Mouse (Mus musculus): ENCODE data around the gene Ldlrad1. TPM values are rescaled to one million over a fixed set of nuclear protein-coding genes. Genes with fewer than 3 reads are reported as not detected.

Ldlrad1 gene
- polyA plus RNA-seq, 1 experiment from 2014 or later = not detected

- H3K9me3 ChIP-seq (ENCODE audit: control insufficient read depth, low read length) = no peaks in the 10 kb centered on the region
- no peak overlapping the region for H3K9ac ChIP-seq (ENCODE audit: low read length)
- 13% methylated on average over 3 of the region's 3 CpGs for WGBS
- no peaks in the 10 kb centered on the region for H3K27me3 ChIP-seq (ENCODE audit: control insufficient read depth, insufficient read depth, low read length)
- H3K27ac ChIP-seq (replicated peaks in 1 of 2; ENCODE audit: control insufficient read depth in 1 of 2, insufficient read depth in 1 of 2, low read depth in 2 of 2, low read length in 2 of 2) = no peak overlapping the region
- H3K36me3 ChIP-seq (ENCODE audit: control insufficient read depth, insufficient read depth, low read length) = peaks cover 47% of the 10 kb centered on the region
- no peaks in the 10 kb centered on the region for H3K4me1 ChIP-seq (ENCODE audit: control insufficient read depth in 2 of 2, insufficient read depth in 2 of 2, low read length in 2 of 2)
- no peak overlapping the region for H3K4me2 ChIP-seq (ENCODE audit: low read length)
- no peak for ATAC-seq (ENCODE audit: insufficient number of reproducible peaks, insufficient read depth, low FRiP score, low read depth)
- no peak overlapping the region for H3K4me3 ChIP-seq (ENCODE audit: control insufficient read depth in 1 of 2, insufficient read depth in 1 of 2, low read depth in 1 of 2, low read length in 2 of 2)
Measured at GRCm38 (mm10) chr4:107232219-107232618, 23.2 kb downstream of the Ldlrad1 start.

- Histone ChIP-seq H3K36me3 (ENCODE audit: control insufficient read depth, insufficient read depth, low read length) (peaks cover 93% of the 10 kb centered on the region), H3K9ac (ENCODE audit: low read length) (no peak overlapping the region), H3K4me3 (ENCODE audit: control insufficient read depth in 1 of 2, insufficient read depth in 1 of 2, low read depth in 1 of 2, low read length in 2 of 2) (no peak overlapping the region), H3K4me1 (ENCODE audit: control insufficient read depth in 2 of 2, insufficient read depth in 2 of 2, low read length in 2 of 2) (no peaks in the 10 kb centered on the region), H3K27me3 (ENCODE audit: control insufficient read depth, insufficient read depth, low read length) (no peaks in the 10 kb centered on the region), H3K4me2 (ENCODE audit: low read length) (no peak overlapping the region), H3K27ac (replicated peaks in 1 of 2; ENCODE audit: control insufficient read depth in 1 of 2, insufficient read depth in 1 of 2, low read depth in 2 of 2, low read length in 2 of 2) (no peak overlapping the region), H3K9me3 (ENCODE audit: control insufficient read depth, low read length) (no peaks in the 10 kb centered on the region)
- ATAC-seq (ENCODE audit: insufficient number of reproducible peaks, insufficient read depth, low FRiP score, low read depth) = no peak
- 81% methylated on average over 2 of the region's 2 CpGs for WGBS
Measured at GRCm38 (mm10) chr4:107238253-107238652, 29.3 kb downstream of the Ldlrad1 start.

GRCm38 (mm10) chr4:107240196-107240595 lies 31.2 kb downstream of the Ldlrad1 start:
- Histone ChIP-seq H3K4me3 (ENCODE audit: control insufficient read depth in 1 of 2, insufficient read depth in 1 of 2, low read depth in 1 of 2, low read length in 2 of 2) (no peak overlapping the region), H3K4me1 (ENCODE audit: control insufficient read depth in 2 of 2, insufficient read depth in 2 of 2, low read length in 2 of 2) (peaks cover 2 to 18% of the 10 kb centered on the region in 2 experiments; a peak in 3 of 4 replicates), H3K27me3 (ENCODE audit: control insufficient read depth, insufficient read depth, low read length) (no peaks in the 10 kb centered on the region), H3K9ac (ENCODE audit: low read length) (no peak overlapping the region), H3K4me2 (ENCODE audit: low read length) (no peak overlapping the region), H3K9me3 (ENCODE audit: control insufficient read depth, low read length) (no peaks in the 10 kb centered on the region), H3K36me3 (ENCODE audit: control insufficient read depth, insufficient read depth, low read length) (peaks cover 74% of the 10 kb centered on the region), H3K27ac (replicated peaks in 1 of 2; ENCODE audit: control insufficient read depth in 1 of 2, insufficient read depth in 1 of 2, low read depth in 2 of 2, low read length in 2 of 2) (no peak overlapping the region)
- no peak for ATAC-seq (ENCODE audit: insufficient number of reproducible peaks, insufficient read depth, low FRiP score, low read depth)
- 96% methylated on average over 6 of the region's 6 CpGs for WGBS

- Histone ChIP-seq H3K9ac (ENCODE audit: low read length) (no peak overlapping the region), H3K27ac (replicated peaks in 1 of 2; ENCODE audit: control insufficient read depth in 1 of 2, insufficient read depth in 1 of 2, low read depth in 2 of 2, low read length in 2 of 2) (peak overlapping the region in 1 of 2 experiments; percentile 34; a peak in 1 of 4 replicates), H3K4me3 (ENCODE audit: control insufficient read depth in 1 of 2, insufficient read depth in 1 of 2, low read depth in 1 of 2, low read length in 2 of 2) (no peak overlapping the region), H3K4me2 (ENCODE audit: low read length) (peak overlapping the region; percentile 9; the same call in 1 of the 2 replicates), H3K9me3 (ENCODE audit: control insufficient read depth, low read length) (no peaks in the 10 kb centered on the region), H3K36me3 (ENCODE audit: control insufficient read depth, insufficient read depth, low read length) (peaks cover 44% of the 10 kb centered on the region), H3K4me1 (ENCODE audit: control insufficient read depth in 2 of 2, insufficient read depth in 2 of 2, low read length in 2 of 2) (peaks cover 6 to 42% of the 10 kb centered on the region in 2 experiments), H3K27me3 (ENCODE audit: control insufficient read depth, insufficient read depth, low read length) (no peaks in the 10 kb centered on the region)
- whole genome bisulfite sequencing = 50% methylated on average over 6 of the region's 6 CpGs
- no peak for ATAC-seq (ENCODE audit: insufficient number of reproducible peaks, insufficient read depth, low FRiP score, low read depth)
Measured at GRCm38 (mm10) chr4:107243365-107244333, 34.7 kb downstream of the Ldlrad1 start.

GRCm38 (mm10) chr4:107245368-107245767 lies 36.4 kb downstream of the Ldlrad1 start:
- H3K4me1 ChIP-seq (ENCODE audit: control insufficient read depth in 2 of 2, insufficient read depth in 2 of 2, low read length in 2 of 2) = peaks cover 9 to 55% of the 10 kb centered on the region in 2 experiments
- 64% methylated on average over 2 of the region's 2 CpGs for WGBS
- no peaks in the 10 kb centered on the region for H3K27me3 ChIP-seq (ENCODE audit: control insufficient read depth, insufficient read depth, low read length)
- H3K9me3 ChIP-seq (ENCODE audit: control insufficient read depth, low read length) = no peaks in the 10 kb centered on the region
- no peak overlapping the region for H3K4me2 ChIP-seq (ENCODE audit: low read length)
- no peak overlapping the region for H3K9ac ChIP-seq (ENCODE audit: low read length)
- peak overlapping the region in 1 of 2 experiments; percentile 72; a peak in 3 of 4 replicates for H3K27ac ChIP-seq (replicated peaks in 1 of 2; ENCODE audit: control insufficient read depth in 1 of 2, insufficient read depth in 1 of 2, low read depth in 2 of 2, low read length in 2 of 2)
- no peak for ATAC-seq (ENCODE audit: insufficient number of reproducible peaks, insufficient read depth, low FRiP score, low read depth)
- no peak overlapping the region for H3K4me3 ChIP-seq (ENCODE audit: control insufficient read depth in 1 of 2, insufficient read depth in 1 of 2, low read depth in 1 of 2, low read length in 2 of 2)
- peaks cover 27% of the 10 kb centered on the region for H3K36me3 ChIP-seq (ENCODE audit: control insufficient read depth, insufficient read depth, low read length)

- WGBS = 19% methylated on average over 1 of the region's 1 CpGs
- ATAC-seq (ENCODE audit: insufficient number of reproducible peaks, insufficient read depth, low FRiP score, low read depth) = no peak
- no peak overlapping the region for H3K4me2 ChIP-seq (ENCODE audit: low read length)
- no peak overlapping the region for H3K9ac ChIP-seq (ENCODE audit: low read length)
- H3K9me3 ChIP-seq (ENCODE audit: control insufficient read depth, low read length) = no peaks in the 10 kb centered on the region
- no peaks in the 10 kb centered on the region for H3K27me3 ChIP-seq (ENCODE audit: control insufficient read depth, insufficient read depth, low read length)
- H3K4me3 ChIP-seq (ENCODE audit: control insufficient read depth in 1 of 2, insufficient read depth in 1 of 2, low read depth in 1 of 2, low read length in 2 of 2) = no peak overlapping the region
- peaks cover 20% of the 10 kb centered on the region for H3K36me3 ChIP-seq (ENCODE audit: control insufficient read depth, insufficient read depth, low read length)
- H3K4me1 ChIP-seq (ENCODE audit: control insufficient read depth in 2 of 2, insufficient read depth in 2 of 2, low read length in 2 of 2) = peaks cover 9 to 57% of the 10 kb centered on the region in 2 experiments
- peak overlapping the region in 1 of 2 experiments; percentile 72; a peak in 2 of 4 replicates for H3K27ac ChIP-seq (replicated peaks in 1 of 2; ENCODE audit: control insufficient read depth in 1 of 2, insufficient read depth in 1 of 2, low read depth in 2 of 2, low read length in 2 of 2)
Measured at GRCm38 (mm10) chr4:107246040-107246439, 37.1 kb downstream of the Ldlrad1 start.

- no peak overlapping the region for H3K4me2 ChIP-seq (ENCODE audit: low read length)
- H3K9me3 ChIP-seq (ENCODE audit: control insufficient read depth, low read length) = no peaks in the 10 kb centered on the region
- no peak overlapping the region for H3K4me3 ChIP-seq (ENCODE audit: control insufficient read depth in 1 of 2, insufficient read depth in 1 of 2, low read depth in 1 of 2, low read length in 2 of 2)
- 0 out of 4 replicates have a peak overlapping the region, but pooled peaks of 1 of the 2 experiments have one; percentile 24 for H3K27ac ChIP-seq (replicated peaks in 1 of 2; ENCODE audit: control insufficient read depth in 1 of 2, insufficient read depth in 1 of 2, low read depth in 2 of 2, low read length in 2 of 2)
- H3K9ac ChIP-seq (ENCODE audit: low read length) = peak overlapping the region; percentile 25; the same call in 1 of the 2 replicates
- H3K4me1 ChIP-seq (ENCODE audit: control insufficient read depth in 2 of 2, insufficient read depth in 2 of 2, low read length in 2 of 2) = peaks cover 9 to 63% of the 10 kb centered on the region in 2 experiments
- peaks cover 10% of the 10 kb centered on the region for H3K36me3 ChIP-seq (ENCODE audit: control insufficient read depth, insufficient read depth, low read length)
- ATAC-seq (ENCODE audit: insufficient number of reproducible peaks, insufficient read depth, low FRiP score, low read depth) = no peak
- H3K27me3 ChIP-seq (ENCODE audit: control insufficient read depth, insufficient read depth, low read length) = no peaks in the 10 kb centered on the region
- WGBS = 62% methylated on average over 9 of the region's 9 CpGs
Measured at GRCm38 (mm10) chr4:107247110-107247509, 38.1 kb downstream of the Ldlrad1 start.

Measured in heart, embryonic 14.5 days (tissue).